Mouse (Mus musculus): Measurements from ENCODE around the gene Cnfn.
"Not testable (repeated sequence)": the region's sequence is repeated elsewhere in the genome, so short reads cannot be mapped to it uniquely, and the experiment has no call there.

Gene Cnfn

DNA sequence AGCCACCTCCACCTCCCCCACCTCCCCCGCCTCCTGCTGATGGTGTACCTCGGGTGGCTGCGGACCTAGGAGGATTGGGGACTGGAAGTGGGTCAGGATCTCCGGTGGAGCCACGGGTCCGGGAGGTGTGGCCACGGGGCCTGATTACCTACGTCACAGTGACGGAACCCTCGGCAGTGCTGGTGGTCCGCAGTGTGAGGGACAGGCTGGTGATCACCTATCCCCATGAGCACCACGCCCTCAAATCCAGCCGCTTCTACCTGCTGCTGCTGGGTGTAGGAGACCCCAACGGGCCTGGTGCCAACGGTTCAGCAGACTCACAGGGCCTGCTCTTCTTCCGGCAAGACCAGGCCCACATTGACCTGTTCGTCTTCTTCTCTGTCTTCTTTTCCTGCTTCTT is 5.9 kb downstream of the Cnfn start:
- DNase-seq: no peak

DNA sequence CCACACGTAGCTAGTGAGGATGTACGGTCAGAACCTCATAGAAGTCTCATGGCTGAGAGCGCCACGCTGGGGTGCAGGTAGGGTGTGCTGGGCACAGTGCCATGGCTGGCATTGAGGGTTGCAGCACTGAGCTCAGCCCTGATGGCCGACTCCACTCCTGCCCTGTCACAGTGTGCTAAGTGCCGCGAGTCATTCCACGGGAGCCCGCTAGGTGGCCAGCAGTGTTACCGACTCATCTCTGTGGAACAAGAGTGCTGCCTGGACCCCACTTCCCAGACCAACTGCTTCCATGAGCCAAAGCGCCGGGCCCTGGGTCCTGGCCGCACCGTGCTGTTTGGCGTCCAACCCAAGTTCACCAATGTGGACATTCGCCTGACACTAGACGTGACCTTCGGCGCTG is 6.4 kb downstream of the Cnfn start:
- DNase-seq: peak; percentile 82 to 85

DNA sequence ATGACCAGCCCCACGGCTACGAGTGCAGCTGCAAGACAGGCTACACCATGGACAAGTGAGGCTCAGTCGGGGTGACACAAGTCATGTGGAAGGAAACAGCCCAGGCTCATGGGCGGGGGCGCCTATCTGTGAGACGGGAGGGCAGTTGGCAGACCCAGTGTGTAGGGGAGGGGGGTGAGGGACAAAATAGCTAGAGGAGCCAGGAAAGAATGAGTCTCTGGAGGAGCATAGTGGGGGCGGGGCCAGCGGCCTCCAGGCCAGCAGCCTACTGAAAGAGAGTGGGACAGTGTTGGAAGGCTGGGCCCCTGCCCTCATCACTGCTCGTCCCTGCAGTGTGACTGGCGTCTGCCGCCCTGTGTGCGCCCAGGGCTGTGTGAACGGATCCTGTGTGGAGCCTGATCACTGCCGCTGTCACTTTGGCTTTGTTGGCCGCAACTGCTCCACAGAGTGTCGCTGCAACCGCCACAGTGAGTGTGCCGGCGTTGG is 10.8 kb downstream of the Cnfn start:
- no peak for DNase-seq

DNA sequence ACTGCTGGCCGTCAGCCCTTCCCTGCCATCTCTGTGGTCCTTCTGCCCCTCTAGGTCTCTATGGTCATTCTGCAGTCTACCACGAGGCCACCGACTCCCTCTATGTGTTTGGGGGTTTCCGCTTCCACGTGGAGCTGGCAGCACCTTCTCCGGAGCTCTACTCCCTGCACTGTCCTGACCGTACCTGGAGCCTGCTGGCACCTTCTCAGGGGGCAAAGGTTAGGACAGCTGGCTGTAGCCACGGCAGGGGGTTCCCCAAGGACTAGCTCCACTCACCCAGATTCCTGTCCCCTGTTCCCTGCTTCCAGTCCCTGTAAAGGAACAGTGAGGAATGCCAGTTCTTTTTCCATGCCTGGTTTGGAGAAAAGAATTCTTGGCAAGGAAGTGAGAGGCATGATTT is 20.7 kb downstream of the Cnfn start:
- no peak for DNase-seq

DNA sequence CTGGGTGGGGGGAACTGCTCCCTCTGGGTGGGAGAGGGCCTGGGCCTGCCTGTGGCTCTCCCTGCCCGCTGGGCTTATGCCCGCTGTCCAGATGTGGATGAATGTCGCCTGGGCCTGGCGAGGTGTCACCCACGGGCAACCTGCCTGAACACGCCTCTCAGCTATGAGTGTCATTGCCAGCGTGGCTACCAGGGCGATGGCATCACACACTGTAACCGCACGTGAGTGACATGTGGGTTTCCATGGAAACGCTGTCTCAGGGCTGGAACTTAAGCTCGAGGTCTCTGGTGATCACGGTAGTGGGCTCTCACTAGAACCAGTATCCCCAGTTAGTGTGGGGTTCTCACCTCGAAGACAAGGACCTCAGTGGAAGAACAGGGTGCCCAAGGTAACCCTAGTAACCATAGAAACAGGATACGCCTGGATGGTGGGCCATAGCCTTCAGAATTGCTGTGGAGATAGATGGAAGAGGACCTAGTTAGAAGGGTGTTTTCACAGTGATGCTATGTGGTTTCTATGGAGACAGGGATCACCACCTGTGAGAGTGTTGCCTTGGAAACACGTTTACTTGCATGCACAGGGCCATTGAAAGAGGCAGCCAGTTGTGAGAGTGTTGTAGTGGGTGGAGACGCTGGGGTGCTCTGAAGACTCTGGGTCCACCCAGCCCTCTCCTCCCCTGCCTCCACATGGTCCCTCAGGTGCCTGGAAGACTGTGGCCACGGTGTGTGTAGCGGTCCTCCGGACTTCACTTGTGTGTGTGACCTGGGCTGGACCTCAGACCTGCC is 28.3 kb downstream of the Cnfn start:
- DNase-seq: no peak

DNA sequence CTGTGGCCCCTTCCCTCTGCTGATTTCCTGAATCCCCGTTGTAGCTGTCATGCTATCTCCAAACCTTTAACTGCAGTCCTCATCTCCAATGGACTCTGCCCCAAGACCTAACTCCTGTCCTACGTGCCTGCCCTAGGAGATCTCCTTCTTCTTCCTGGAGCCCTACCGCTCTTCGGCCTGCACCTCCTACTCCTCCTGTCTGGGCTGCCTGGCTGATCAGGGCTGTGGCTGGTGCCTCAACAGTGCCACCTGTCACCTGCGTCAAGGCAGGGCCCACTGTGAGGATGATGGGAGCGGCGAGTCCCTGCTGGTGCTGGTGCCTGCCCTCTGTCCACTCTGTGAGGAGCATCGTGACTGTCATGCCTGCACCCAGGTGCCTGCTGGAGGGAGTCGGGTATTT is 30.2 kb downstream of the Cnfn start:
- DNase-seq: no peak

DNA sequence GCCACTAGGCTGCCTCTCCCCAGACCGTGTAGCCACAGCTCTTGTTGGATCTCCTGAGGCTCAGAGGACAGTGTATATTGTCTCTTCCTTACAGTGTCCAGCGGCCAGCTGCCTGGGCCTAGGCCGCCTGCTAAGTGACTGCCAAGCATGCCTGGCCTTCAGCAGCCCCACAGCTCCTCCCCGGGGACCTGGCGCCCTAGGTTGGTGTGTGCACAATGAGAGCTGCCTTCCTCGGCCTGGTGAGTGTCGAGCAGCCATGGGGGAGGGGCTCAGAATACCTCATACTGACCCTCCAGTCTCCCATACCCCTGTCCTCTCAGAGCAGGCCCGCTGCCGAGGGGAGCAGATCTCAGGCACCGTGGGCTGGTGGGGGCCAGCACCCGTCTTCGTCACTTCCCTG is 35.1 kb downstream of the Cnfn start:
- DNase-seq: no peak

DNA sequence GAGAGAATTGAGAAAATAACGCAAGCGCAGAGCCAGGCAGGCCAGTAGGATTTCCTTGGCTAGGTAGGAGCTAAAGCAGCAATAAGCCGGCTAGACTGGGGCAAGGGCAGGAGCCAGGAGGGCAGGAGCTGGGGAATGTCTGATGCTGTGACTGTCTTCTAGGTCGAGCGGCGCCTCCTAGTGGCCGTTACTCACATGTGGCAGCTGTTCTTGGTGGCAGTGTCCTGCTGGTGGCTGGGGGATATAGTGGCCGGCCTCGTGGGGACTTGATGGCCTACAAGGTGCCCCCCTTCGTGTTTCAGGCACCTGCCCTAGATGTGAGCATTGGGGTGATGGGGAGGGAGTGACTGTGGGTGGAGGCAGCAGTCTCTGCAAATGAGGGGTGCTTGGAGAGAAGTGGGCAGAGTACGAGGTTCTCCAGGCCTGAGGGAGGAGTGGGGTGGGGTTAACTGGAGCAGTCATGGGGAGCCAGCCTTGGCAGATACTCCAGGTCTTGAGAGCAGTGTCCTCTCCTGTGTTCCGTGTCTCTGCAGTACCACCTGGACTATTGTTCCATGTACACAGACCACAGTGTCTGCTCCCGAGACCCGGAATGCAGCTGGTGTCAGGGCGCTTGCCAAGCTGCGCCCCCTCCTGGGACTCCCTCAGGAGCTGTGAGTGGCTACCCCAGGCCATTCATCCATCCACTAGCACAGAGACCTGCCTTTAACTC is 35.8 kb downstream of the Cnfn start:
- DNase-seq: peak; percentile 68 to 78

DNA sequence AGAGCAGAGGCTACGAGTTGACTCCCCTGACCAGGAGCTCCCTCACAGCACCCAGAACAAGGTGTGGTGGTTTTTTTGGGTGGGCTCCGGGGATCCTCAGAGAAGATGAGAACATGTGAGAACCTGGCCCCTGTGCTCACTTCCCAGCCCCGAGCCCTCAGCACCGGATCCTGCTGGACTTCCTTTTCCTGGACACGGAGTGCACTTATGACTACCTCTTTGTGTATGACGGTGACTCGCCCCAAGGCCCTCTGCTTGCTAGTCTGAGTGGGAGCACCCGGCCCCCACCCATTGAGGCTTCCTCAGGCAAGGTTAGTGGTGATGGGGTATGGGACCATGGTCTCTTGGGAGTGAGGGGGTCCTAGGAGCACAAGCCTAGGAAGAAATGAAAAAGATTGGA is 43.3 kb downstream of the Cnfn start:
- DNase-seq: no peak

DNA sequence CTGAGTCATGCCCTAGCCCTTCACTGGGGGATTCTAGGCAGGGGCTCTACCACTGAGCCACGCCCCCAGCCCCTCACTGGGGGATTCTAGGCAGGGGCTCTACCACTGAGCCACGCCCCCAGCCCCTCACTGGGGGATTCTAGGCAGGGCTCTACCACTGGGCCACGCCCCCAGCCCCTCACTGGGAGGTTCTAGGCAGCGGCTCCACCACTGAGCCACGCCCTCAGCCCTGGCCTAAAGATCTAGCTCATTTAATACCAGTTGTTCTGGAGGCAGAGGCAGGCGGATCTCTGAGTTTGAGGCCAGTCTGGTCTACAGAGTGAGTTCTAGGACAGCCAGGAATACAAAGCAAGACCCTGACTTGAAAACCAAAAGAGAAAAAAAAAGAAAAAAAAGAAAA is 44.1 kb downstream of the Cnfn start:
- not testable (repeated sequence) for DNase-seq

DNA sequence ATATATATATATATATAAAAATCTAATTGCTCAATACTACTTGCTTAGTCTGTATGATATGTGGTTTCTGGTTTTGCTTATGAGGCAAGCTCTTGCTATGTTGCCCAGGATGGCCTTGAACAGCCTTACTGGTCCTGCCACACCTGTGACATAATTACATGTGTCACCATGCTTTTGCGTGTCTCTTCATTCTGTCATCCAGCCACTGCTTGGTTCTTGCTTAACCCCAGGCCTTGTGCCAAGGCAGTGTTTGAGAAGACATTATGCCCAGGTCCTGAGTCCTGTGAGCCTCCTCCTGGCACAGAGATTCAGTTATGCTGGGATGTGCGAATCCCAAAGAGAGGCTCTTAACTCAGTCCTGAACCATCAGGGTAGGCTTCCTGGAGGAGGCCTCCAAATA is 46.3 kb downstream of the Cnfn start:
- no peak for DNase-seq

DNA sequence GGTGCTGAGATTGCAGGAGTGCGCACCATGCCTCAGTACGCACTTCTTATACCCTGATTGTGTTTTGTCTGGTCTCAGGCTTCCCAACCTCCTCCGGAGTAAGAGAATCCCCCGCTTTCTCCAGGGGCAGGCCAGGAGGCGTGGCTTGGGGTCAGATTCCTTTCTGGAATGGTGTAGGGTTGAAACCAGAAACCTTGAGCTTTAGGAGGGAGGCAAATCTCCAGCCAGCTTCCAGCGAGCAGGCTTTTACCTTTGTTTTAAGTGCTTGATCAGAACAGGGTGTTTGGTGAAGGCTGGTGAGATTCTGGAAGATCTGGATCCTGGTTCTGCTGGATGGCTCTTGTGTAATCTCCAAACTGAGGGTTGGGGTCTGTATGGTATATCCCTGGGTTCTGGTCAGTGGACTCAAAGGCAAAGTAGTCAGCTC is 47.5 kb downstream of the Cnfn start:
- DNase-seq: no peak

Data from cerebellum, adult 18-20 months (tissue).